Mouse (Mus musculus) megakaryocyte progenitor cell, adult 5-6 weeks (primary cell): ENCODE results near the gene Izumo4. TPM values are rescaled to one million over a fixed set of nuclear protein-coding genes. Genes with fewer than 3 reads are reported as not detected.
A peak's percentile ranks its signal among the peaks of the same experiment; 100 is the strongest.

Source experiments
- ATAC-seq: replicated peaks from 2 replicates; pipeline ENCODE4 v1.8.0; 2016; ENCODE audit warnings: mild to moderate bottlenecking, moderate TSS enrichment, inconsistent platforms; ENCODE audit not compliant: poor library complexity
- total RNA-seq, 2 experiments: library from RNA; stranded (forward) in 1 of 2; stranded (reverse) in 1 of 2; fragments of 157-497, 149-512 nt in 1 of 2; fragments of 200-1000 nt in 1 of 2; gene quantifications; 2 replicates each; pipeline versions ENCODE4 v1.2.3 to v1.2.4; 2015 to 2017

Gene Izumo4
- total RNA-seq (2015) (7.0 and 13.6 TPM in 2 replicates), total RNA-seq (2017) (1.7 and 4.3 TPM in 2 replicates)

- ATAC-seq, result peak; percentile 76
Observed at GRCm38 (mm10) chr10:80701721-80702535, at the start of gene Izumo4, which contains the start of gene Mob3a. Gene Izumo4, plus strand, starts transcription at chr10:80702184. Gene Mob3a, minus strand, starts transcription at chr10:80701977.

DNA sequence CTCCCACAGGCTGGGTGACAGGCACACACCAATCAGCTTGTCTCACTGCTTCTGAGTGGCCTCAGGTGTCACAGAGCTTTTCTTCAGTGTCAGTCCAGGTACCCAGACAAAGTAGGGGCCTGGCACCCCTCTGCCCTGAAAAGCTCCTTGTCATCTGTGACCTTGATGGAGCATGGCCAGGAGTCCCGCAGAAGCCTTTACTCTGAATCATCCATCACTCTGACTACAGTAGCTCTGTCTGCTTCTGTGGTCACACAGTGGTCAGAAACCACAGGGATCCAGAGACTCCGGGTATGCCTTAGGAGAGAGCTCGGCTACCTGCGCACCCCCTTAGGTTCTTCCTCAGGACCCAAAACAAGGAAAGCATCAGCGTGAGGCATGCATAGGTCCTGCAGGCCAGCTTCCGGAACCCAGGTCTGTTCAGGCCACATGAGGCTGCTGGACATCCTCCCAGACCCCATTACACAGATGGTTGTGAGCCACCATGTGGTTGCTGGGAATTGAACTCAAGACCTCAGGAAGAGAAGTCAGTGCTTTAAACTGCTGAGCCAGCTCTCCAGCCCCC lies 48.7 kb upstream of the Izumo4 start:
- ATAC-seq, result no peak

DNA sequence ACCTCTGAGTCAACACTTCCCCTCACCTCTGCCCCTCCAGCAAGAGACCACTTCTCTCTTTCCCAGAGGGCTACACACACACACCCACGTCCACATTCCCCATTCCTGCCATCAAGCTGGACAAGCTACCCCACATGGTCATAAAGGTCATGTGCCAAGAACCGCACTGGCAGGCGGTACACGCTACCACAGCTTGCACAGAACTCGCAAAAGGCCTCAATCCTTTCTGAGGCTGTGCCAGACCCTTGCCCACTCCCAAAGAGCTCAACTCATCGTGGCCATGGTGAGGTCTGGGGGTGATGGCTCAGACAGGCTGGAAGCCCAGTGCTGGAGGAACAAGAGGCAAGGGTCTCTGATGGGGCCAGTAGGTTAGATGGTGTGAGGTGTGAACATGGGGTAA lies 47.1 kb upstream of the Izumo4 start:
- ATAC-seq, result no peak

DNA sequence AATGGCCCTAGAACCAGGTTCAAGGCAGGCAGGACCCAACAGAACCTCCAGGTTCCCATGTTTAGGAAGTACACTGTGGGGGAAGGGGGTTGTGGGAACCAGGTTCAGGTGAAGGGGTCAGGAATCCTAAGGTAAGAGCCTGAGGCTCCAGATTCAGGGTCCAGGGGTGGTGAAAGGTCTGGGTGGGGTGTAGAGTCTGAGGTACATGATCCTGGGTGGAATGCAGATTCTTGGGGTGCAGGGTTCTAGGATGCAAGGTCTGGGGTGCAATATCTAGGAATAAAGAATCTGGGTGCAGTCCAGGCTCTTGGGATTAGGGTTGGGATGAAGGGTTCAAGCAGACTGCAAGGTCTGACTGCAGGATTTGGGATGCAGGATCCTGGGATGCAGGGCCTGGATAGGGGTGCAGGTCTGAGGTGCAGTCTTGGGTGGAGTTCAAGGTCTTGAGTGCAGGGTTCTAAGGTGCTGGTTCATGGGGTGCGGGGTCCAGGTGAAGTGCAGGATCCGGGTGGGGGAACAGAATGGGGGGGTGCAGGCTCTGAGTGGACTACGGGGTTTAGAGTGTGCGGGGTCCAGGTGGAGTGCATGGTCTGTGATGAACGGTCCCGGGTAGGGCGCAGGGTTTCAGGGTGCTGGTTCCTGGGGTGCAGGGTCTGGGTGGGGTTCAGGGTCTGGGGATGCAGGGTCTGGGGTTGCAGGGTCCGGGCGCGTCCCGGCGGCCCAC lies 46.4 kb upstream of the Izumo4 start:
- no peak for ATAC-seq

GRCm38 (mm10) chr10:80656130-80656862 lies 45.7 kb upstream of the Izumo4 start:
- peak; percentile 86 for ATAC-seq

GRCm38 (mm10) chr10:80656863-80657623 lies 44.9 kb upstream of the Izumo4 start, which contains the start of gene Btbd2:
Gene Btbd2, minus strand, starts transcription at chr10:80657071.
- ATAC-seq, result no peak

DNA sequence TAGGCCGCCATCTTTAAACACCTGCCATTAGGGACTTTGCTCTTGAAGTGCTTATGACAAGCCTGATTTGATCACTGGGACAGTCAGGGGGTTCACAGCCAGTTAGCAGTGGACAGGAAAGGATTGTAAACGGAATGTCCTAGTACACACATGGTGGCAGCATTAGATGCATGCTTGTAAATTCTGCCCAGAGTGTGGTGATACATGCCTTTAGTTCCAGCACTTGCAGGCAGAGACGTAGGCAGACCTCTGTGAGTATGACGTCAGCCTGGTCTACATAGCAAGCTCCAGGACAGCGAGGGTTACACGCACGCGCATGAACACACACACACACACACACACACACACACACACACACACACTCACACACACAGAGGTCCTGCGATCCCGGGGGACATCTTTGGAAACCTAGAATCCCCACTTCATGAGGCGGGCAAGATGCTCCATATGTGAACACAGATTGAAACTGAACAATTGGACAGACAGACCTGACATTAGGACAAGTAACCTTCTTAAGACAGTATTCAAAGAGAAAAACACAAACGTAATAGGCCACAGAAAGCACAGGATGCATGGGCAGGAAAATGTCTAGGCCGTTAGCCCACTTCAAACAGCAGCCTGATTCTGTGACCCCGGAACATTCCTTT lies 43.7 kb upstream of the Izumo4 start:
- ATAC-seq, result no peak

DNA sequence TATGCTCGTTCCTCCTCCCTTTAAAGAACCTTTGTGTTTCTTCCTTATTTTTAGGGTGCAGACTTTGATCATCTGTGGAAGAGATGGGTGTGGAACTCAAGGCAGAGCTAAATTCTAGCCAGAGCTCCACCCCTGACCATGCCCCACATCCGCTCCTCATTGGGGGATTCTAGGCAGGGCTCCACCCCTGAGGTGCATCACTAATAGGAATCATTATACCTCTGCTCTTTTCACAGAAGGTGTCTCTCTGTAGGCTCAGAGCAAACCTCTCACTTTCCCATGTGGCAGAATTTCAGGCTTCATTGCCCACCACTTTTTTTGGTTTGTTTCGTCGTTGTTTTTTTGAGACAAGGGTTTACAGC lies 43.2 kb upstream of the Izumo4 start:
- ATAC-seq, result peak; percentile 59

- 0 out of 2 replicates have a peak, but pooled peaks have one; percentile 22 for ATAC-seq
Observed at GRCm38 (mm10) chr10:80659213-80659612, 42.8 kb upstream of the Izumo4 start.

DNA sequence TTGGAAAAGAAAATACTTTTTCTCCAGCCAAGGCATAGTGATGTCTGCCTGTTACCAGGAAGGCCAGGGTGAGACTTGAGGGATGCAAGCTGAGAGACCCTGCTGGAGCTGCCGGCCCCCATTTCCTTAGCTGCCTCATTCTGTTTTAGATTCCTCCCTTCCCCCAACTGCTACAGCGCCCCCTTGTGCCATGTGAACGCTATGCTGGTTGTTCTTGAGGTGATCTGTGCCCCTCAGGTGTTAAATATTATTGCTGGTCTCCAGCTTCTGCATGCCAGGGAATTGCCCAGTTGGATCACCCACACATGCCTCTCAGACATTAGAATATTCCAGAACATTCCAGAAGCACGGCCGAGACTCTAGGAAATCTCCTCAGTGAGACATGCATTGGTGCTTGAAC lies 40.8 kb upstream of the Izumo4 start:
- ATAC-seq, result 0 out of 2 replicates have a peak, but pooled peaks have one; percentile 17

- no peak for ATAC-seq
Observed at GRCm38 (mm10) chr10:80663485-80664196, 38.3 kb upstream of the Izumo4 start.

DNA sequence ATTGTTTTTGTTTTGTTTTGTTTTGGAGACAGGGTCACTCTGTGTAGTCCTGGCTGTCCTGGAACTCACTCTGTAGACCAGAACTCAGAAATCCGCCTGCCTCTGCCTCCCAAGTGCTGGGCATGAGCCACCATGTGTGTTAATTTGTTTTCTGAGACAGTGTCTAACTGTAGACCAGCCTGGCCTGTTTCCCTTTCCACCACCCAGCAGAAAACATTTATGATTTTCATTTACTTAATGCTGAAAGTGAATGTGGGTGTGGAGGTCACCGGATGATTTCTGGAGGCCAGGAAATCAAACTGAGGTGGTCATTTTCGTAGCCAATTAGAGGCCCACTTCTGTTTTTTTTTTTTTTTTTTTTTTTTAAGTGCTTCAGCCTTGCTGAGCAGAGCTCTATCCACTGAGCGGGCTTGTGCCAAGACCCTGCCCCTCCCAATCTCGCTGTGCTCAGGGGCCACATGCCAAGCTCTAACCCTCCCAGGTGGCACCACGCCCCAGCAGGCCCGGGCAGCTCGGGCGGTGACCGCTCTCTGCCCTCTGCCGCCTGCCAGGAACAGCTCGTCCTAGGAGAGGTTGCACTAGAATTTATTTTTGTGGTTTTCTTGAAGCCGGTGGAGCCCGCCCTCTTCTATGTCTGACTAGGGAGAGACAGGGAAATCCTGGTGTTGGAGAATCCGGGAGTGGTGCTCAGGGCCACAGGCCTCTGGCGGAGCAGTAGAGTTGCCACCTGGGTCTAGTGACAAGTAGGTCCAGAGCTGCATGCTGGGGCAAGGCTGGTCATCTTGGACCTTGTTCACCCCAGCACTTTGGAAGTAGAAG lies 37.6 kb upstream of the Izumo4 start:
- peak; percentile 65 for ATAC-seq

- ATAC-seq, result peak; percentile 2; the same call in 1 of the 2 replicates
Observed at GRCm38 (mm10) chr10:80665016-80665380, 37.0 kb upstream of the Izumo4 start.

- ATAC-seq, result no peak
Observed at GRCm38 (mm10) chr10:80665459-80665858, 36.5 kb upstream of the Izumo4 start.

DNA sequence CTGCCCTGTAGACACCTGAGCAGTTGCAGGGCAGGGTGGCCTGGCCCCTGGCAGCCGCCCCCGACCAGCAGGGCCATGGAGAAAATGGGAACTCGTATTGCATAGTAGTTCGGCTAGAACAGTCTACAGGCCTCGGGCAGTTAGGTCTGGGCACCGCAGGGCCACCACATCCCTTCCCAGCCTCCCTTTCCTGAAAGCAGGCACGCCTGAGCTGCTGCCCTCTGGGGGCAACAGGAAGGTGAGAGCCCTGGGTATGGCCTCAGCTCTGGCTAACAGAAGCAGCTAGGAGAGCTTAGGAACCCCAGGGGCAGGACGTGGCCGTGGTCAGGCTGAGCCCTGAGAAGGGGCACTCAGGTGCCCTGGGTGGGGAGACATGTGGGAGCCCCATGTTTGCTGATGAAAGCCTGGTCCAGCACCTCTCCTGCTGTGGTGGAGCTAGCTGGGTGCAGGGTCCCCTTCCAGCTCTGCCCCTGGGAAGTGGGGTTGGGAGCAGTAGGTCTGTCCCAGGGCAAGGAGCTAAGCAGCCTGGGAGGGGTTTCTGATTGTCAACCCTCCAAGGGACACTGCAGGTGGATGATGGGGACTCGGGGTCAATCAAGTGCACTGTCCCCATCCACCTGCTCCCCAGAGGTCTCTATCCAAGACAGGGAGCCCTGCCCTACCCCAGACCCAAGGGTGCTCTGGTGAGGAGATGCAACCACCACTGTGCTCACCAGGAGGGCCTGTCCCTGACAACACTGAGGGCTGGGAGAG lies 35.8 kb upstream of the Izumo4 start:
- peak; percentile 38 for ATAC-seq

- ATAC-seq, result no peak
Observed at GRCm38 (mm10) chr10:80666837-80667412, 35.1 kb upstream of the Izumo4 start.

- ATAC-seq, result no peak
Observed at GRCm38 (mm10) chr10:80668614-80669013, 33.4 kb upstream of the Izumo4 start.
